Mouse (Mus musculus): ENCODE measurements at regions not wholly inside any gene's neighbourhood (a gene's known extent, or its start where the extent isn't known, plus 50 kb on each side); places are given as distances from the start of the nearest gene placed in this dataset.

DNA sequence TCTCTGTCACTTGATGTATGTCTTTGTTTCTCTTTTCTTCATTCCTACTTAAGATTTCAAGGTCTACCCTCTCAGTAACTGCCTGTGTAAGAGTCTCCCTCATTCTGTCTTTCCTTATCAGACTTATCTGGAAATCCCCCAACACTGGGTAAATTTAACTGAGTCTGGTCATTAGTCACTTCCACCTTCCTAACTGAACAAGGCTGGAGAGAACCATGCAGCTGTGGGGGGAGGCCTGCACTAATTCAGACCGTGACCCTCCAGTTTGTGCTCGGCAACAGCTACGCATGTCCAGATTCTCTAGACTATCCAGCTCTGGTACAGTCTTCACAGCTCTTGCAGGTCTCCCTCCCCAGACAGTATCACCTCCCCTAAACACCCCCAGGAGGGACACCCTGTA is 103.3 kb downstream of the Prox1 start:
- DNase-seq = no peak

DNA sequence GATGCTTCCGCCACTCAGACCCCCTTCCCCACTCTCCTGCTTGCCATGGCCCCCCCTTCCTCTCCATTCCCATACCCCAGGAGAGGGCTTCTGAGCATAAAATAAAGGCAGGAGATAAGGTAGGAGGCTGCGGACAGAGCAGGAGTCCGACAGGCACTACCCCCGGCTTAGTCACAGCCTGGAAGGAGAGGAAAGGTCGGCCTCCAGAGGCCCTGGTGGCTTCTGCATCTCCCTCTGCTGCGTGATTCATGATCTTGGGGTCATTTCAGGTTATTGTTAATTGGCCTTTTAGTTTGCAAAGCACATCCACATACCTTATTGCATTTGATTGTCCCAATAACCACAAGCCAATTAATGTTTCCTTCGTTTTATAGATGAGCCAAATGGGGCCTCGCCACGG is 104.1 kb downstream of the Prox1 start:
- DNase-seq = no peak

DNA sequence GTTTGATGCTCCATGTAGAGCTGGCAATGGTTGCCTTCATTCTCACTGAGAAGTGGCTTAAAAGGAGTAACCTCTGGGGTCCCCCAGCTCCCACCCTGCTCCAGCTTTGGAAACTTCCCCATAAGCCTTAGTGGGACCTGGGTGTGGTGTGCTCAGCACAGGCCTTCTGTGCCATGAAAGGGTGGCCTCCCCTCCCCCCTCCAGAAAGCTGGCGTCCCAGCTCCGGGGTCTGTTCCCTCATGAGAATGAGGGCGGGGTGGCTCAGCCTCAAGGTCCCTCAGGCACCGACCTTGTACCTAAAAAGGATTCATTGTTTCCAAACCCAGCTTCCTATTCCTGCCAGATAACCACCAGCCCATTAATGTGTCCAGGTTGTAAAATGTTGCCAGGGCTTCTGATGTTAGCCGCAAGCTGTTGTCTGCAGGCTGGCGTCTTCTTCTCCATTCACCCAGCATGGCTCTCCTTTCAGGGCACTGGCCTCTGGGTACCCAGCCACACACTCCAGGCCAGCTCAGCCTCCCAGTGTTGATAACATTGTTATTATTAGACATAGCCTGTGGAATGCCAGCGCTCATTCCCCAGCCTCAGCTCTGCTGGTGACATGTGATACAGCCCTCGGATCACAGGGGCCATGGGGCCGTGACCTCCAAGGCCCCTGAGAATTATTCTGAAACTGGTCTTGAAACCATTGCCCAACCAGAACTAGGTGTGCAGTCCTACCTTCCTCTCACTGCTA is 108.8 kb downstream of the Prox1 start:
- no peak for DNase-seq

DNA sequence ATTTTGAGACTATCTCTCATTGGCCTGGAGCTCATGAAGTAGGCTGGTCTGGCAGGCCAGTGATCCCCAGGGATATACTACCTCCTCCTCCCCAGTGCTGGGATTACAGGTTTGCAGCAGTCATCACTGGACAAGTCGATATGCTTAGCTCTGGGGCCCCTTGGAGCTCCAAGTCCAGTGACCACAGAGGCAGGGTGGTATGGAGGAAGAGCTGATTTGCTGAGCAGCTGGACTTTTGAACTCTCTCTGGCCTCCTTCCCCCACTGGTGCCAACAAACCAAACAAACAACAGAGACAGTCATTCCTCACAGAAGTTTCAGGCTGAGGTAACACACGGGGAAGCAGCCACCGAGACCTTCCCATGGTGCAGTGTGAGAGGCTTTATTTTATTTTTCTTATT is 111.5 kb downstream of the Prox1 start:
- no peak for DNase-seq

DNA sequence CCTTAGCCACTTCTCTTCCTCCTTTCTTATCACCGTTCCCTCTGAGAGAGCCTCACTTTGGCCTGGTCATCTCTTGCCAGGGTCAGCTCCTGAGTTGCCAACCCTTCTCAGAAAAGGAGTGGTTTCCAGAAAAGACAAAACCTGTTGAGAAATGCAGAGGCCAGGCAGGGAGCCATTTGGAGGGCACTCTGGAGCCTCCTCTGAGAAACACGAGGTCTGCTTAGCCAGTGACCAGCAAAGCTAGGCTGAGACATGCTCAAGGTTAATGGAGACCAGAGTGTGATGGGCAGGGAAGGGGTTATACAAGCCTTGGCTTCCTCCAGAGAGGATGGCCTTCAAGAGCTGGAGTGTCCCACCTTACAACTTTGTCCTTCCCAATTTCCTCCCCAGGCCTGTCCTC is 113.6 kb downstream of the Prox1 start:
- no peak for DNase-seq

DNA sequence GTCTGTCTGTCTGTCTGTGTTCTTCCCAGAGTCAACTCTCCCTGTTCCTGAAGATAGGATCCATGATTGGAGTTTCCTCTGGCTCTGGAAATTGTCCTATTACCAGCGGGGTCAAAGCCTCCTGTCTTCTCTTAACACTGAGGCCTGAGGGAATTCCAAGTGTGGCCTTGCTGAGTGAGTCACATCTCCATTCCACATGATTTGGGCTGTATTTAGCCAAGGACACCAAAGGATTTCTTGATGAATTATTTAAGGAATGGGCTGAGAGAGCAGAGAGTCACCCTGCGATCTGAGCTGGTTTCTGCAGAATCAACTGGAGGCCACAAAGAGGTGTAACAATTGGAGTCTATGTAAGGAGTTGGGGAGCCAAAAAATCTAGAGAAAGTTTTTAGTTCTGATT is 118.6 kb downstream of the Prox1 start:
- no peak for DNase-seq

DNA sequence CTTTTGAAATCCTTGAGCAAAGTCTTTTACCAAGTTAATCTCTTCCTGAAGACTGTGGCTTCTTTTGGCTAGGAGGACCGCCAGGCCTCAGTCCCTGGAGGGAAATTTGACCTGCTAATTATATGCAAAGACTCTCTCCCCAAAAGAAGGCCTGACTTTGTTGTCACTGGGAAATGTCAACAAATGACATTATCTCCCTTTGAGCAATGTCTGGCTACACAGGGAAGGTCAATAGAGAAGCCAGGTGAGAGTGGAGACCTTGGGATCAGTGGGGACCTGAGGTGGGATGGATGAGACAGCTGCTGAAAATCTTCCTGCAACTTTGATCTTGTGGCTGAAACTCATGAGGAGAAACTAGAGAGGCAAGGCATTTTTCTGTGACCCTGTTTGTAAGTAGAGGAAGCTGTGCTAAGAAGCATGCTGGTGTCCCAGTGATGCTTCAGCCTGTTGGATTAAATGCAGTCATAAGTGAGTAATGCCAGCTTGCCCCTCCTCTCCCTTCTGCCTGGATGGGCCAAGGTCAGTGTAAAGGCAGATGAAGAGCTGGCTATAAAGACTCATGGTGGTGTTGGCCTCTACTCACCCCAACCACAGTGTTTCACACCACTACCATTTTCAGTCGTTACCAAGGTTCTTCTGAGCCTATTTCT is 121.9 kb downstream of the Prox1 start:
- DNase-seq = no peak

DNA sequence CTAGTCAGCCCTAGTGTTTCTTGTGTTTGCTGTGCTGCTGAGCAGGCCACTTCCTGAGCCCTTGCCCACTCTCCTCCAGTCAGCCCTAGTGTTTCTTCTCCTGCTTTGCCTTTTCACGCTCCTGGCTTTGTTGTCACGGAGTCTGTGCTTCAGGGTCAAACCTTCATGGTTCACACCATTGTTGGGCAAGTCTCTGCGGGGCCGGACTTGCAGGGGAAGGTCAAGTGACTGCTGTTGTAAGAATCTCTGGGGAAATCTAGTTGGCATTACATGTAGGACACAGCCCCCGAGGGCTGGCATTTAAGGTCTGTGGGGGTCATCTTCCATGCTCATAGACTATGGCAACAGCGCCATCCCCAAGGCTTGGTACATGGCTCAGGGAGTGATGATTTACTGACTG is 123.3 kb downstream of the Prox1 start:
- no peak for DNase-seq

DNA sequence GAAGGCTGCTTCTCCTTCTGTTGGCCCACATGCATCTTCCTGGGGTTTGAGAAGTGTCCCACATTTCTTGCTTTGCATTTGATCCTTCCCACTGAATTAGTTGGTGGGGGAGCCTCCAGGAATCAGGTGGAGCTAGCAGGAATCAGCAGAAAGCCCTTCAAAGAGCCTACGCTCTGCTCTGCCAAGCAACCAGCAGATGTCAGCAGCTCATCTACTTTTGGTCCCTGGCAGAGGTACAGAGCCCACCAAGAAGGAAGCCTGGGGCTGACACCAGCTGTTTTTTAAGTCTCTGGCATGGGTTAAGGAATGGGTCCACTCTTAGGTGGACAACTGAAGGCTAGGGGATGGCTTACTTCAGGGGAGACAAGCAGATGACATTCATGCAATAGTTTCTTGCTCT is 123.6 kb upstream of the Smyd2 start:
- DNase-seq = no peak

DNA sequence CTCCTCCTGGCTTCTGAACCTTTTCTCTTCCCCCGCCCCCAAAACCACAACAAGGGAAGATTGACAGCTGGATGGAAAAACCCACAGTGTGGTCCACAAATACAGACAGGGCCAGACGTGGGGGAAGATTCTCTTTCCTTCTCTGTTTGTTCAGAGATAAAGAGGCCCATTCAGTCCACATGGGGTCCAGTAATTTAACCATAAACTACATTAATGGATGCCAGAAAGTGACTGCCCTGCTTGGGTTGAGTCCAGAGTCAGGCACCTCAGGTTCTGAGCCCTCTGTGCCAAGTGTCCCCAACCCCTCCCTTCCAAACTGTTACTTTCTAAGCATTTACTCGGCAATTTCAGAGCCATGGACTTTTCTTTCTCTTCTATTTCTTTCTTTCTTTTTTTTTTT is 121.9 kb upstream of the Smyd2 start:
- no peak for DNase-seq

DNA sequence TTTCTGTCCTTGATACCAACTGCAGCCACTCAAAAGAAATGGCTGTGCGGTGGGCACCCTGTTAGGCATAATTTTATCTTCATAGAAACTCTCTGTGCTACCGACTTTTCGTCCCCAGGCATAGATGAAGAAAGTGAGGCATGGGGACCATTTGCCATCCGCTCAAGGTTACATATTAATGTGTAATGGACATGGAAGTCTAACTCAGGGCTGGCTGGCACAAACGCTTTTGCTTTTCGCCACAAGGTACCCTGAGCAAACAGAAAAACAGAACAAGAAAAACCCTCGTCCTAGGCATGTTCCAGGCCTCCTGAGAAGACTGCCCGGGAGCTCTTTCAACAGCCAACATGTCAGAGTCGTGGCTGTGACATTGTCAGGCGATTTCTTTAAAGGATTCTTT is 121.0 kb upstream of the Smyd2 start:
- no peak for DNase-seq

DNA sequence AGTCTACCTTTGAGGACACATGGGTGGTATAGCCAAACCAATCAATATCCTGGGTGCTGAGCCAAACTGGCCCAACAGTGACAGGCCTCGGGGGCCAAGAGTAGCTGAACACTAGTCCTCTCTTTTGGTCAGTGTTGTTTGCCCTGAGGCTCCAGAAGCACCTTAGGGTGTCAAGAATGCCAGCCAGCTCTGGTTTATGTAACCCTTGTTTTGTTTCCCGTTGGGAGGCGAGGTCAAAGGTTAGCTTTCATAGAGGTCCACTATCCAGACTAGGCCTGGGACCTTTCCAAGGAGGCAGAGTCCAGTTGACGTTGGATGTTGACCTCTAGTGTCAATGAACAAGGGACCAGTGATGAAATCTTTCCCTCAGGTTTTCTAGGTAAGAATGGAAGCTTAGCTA is 120.0 kb upstream of the Smyd2 start:
- no peak for DNase-seq

DNA sequence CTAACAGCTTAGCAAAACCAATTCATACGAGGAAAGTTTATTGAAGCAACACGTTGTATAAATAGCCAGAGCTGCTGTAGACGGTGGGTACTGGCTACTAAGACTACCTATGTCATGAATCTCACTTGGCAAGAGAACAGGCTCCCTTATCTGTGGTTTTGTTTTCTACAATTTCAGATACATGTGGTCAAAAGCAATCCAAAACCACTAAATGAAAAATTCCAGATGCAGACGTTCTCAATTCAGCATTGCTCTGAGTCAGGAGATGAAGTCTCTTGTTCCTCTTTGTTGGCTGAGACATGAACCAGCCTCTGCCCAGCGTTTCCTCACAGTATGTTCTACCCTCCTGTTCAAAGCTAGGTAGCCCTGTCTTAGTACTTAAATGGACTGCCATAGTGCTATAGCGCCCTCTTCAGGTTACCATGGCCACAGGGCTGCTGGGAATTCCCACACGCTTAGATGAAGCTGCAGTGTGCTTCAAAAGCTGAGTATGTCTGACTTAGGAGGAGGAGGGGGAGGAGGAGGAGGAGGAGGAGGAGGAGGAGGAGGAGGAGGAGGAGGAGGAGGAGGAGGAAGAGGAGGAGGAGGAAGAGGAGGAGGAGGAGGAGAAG is 119.0 kb upstream of the Smyd2 start:
- no peak for DNase-seq

DNA sequence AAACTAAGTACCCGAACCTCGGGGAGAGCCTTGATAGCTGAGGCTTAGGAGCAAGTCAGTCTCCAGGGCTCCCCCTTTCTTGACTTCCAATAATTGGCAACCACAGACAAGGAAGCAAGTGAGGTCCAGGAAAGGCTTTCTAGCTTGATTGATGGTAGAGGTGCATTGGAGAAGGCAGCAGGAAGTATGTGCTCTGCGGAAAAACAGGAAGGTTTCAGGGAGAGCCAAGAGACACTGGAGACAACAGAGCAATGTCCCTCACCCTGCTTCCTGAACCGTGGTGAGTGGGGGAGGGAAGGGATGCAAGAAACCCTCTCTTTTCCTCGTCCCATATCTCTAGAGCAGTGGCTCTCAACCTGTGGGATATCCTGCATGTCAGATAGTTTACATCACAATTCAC is 115.9 kb upstream of the Smyd2 start:
- no peak for DNase-seq

DNA sequence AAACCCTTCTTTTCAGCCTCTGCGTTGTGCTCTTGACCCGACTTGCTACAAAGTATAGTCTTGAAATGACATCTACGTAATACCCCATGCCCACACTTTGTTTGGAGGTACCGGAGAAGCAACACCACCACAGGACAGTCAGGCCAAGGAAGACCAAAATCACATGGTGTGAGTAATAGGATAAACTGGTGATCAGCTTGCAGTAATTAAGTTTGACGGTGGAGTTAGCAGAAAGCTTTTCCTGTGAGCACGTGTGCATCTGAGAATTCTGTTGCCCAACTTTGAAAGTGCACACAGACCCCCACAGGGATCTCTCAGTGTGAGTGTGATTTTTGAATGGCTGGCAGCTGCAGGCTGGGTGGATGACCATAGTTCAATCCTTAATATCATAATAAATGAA is 114.6 kb upstream of the Smyd2 start:
- no peak for DNase-seq

DNA sequence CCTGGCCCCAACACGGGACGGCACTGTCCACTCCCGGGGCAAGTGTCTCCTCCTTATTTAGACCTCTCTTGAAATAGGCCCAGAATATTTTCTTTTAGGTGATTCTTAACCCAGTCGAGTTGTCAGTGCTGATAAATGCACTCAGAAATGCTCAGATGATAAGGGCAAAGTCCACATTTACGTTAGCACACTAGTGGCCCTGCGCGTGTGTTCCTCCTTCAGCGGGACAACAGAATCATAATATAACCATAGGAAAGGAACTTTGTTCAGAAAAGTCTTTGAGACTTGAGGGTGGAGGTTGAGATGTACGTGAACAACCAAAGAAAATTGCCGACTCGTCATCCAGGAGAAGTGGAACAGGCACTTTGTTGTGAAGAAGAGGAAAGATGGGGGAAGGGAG is 113.8 kb upstream of the Smyd2 start:
- no peak for DNase-seq

DNA sequence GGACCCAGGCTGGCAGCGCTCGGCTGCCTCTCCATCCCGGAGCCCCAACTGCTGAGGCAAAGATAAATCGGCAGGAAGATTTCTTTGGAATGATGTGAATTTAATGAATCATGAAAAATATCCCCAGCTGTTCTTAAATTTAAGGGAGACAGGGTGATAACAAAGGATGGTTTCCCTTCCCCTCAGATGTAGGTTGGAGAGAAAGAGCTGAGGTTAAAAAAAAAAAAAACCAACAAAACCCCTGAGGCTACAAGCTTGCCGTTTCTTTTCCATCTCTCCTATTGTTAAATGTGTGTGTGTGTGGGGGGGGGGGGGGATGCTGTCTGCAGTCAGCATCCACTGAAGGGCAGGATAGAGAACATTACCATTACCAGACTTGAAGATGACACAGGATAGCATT is 111.9 kb upstream of the Smyd2 start:
- no peak for DNase-seq

DNA sequence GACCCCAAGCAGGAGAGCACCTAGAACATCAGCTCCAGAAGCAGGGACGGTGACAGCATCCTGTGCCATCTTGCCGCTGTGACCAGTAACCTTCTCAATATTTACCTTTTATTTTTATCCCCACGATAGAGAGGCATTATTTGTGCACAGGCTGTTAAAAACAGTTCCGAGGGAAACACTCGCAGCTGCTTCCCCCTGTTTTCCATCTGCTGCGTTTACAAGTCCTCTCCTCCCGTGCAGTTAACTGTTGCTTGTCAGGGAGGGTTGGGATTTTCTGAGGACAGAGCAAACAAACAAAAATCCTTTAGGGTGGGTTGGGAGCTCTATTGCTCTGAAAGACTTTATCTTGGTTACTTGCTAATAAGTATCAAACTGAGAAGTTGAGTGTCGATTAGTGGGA is 105.4 kb upstream of the Smyd2 start:
- no peak for DNase-seq

DNA sequence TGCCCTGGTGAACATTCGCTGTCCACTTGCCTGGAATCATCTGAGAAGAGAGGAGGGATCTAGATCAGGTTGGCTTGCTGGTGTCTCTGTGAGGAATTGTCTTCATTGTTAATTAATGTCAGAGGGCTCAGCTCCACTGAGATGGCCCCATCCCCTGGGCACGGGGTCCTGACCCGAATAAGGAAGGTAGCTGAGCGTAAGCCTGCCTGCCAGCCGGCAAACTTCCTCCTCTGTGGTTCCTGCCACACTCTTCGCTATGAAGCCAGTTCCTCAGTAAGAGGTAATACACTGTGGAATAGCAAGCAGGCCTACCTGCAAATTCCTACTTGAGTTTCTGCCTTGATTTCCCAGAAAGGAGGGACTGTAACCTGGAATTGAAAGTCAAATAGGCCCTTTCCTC is 87.3 kb upstream of the Smyd2 start:
- DNase-seq = no peak

DNA sequence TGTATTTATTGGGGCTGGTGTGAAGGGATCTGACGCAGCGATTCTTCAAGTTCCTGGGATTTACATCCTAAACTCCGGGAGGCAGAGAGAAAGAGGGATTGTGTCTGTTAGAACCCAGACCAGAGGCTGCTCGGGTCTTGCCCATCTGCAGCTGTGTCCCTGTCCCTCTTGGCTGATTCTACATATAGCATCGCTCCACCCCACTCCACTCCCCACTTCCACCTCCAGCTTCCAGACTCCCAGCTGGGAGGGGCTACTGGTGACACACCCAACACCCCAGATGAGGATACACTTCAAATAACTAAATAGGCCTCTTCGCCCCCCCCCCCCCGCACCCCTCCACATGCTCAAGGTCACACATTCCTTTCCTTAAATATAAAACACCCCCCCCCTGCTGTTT is 85.1 kb upstream of the Smyd2 start:
- DNase-seq = no peak

DNA sequence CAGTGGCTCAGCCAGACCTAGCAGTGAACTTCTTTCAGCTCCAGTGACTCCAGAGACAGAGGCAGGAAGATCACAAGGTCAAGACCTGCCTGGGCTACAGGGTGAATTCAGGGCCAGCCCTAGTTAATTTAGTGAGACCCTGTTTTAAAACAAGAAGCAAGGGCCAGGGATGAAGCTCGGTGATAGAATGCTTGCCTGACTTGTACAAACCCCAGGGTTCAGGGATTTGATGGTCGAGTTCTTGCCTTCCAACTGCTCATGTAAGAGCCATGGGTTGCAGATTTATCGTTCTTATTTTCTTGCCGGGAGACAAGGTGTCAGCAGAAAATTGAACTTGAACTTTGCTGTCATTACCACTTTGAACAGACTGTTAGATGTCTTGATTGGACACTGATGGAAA is 78.9 kb upstream of the Smyd2 start:
- no peak for DNase-seq

DNA sequence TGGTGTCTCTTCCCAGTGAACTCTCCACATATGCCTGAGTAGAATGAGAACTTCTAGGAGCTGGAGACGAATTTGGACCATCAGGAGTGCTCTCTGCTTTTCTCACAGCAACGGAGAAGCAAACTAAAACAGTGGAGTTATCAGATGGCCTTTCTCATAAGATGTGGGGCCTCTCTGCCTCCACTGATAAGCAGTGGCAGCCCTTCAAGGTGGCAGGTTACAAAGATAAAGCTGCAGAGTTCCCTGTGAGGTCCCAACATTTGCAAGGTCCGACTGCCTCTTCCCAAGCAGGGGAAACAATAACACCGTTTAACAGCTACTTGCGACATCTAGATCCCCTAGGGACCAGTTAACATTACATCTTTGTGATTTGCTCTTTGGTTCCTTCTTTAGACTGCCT is 71.5 kb upstream of the Smyd2 start:
- no peak for DNase-seq

DNA sequence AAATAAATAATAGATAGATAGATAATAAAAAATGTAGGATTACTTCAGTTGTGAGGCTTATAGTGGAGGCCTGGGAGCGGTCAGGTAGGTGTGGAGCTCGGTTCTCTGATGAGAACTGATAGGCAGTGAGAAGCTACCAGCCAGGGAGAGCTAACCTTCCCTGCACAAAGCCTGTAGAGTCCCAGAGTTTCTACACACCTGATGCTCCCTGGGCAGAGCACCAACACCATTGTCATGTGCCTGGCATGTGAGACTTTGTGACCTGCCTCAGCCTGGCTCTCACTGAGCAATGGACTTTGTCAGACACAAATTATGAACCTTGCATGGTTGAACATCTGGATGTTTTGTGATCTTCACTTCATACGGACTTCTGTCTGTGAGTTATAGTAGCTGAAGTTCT is 71.1 kb upstream of the Smyd2 start:
- DNase-seq = no peak

DNA sequence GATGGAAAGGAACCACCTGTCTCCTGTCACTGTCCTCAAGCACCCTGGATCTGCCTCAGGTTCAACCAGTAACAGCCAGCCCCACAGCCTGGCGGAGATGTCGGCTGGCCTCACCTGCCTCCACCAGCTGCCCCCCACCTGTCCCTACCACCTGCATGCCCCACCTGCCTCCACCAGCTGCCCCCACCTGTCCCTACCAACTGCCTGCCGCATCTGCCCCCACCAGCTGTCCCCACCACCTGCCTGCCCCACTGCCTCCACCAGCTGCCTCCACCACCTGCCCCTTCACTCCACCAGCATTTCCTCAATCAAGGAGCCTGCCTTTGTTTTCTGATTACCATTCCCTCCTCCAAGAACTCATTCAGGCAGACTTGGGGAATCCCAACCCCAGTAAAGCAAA is 68.9 kb upstream of the Smyd2 start:
- DNase-seq = no peak
